Mouse (Mus musculus) megakaryocyte, embryonic 14.5 days (primary cell): Measurements from ENCODE around the gene P2rx6.

Experiments used
- FLI1 ChIP-seq: IDR thresholded peaks from 2 replicates; pipeline ENCODE4 v1.6.1; 2012; ENCODE audit warnings: low read length, inconsistent platforms, mixed read lengths
- GATA1 ChIP-seq: IDR thresholded peaks from 3 replicates; pipeline ENCODE4 v1.6.1; 2012; ENCODE audit warnings: mixed read lengths, low read length, inconsistent platforms, borderline replicate concordance

DNA sequence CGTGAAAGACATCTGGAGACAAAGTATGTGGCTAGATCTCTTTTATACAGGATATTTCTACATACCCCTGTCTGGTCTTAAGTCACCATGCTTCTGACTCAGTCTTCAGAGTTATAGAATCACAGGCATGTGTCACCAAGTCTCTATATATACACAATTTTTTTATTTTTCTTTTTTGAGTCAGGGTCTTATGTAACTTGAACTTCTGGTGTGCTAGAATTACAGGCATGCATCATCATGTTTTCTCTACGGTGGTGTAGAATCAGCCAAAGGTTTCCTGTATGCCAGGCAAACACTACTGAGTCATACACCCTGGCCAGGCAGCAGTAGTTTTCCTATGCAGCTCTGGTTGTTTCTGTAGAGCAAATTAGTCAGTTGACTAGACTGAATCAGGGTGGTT, 19.1 kb upstream of the P2rx6 start:
- TF ChIP-seq GATA1 (no peak), FLI1 (no peak)
